Mouse (Mus musculus) G1E (cell line): ENCODE results near the gene Jmjd1c. TPM values are rescaled to one million over a fixed set of nuclear protein-coding genes. Genes with fewer than 3 reads are reported as not detected.

Source experiments
- ATAC-seq: 2 replicates; pipeline ENCODE4 v1.8.0; 2016; ENCODE audit warnings: mild to moderate bottlenecking; ENCODE audit not compliant: insufficient number of reproducible peaks, poor library complexity, low FRiP score, severe bottlenecking; ENCODE audit errors: extremely low read depth
- DNase-seq: peaks from one replicate; pipeline ENCODE4 v3.0.0; 2012; ENCODE audit warnings: low spot score
- H3K27me3 ChIP-seq: 2 replicates; pipeline ENCODE4 v1.6.1; 2012; ENCODE audit warnings: mild to moderate bottlenecking, low read length, inconsistent platforms; ENCODE audit not compliant: insufficient read depth
- H3K36me3 ChIP-seq: replicated peaks from 2 replicates; pipeline ENCODE3; 2012; ENCODE audit warnings: mild to moderate bottlenecking, inconsistent platforms
- H3K4me1 ChIP-seq: 2 replicates; pipeline ENCODE4 v1.6.1; 2012; ENCODE audit warnings: low read depth, low read length, inconsistent platforms, mixed read lengths; ENCODE audit not compliant: insufficient read depth
- H3K4me3 ChIP-seq: 2 replicates; pipeline ENCODE4 v1.5.1; 2012; ENCODE audit warnings: low read depth, mild to moderate bottlenecking, inconsistent platforms, low read length, moderate library complexity, mixed read lengths
- H3K9me3 ChIP-seq: replicated peaks from 2 replicates; pipeline ENCODE4 v1.6.1; 2012; ENCODE audit warnings: inconsistent platforms
- CTCF ChIP-seq: IDR thresholded peaks from 2 replicates; pipeline ENCODE4 v1.5.1; 2012; ENCODE audit warnings: low read depth, low read length, inconsistent platforms, mixed read lengths
- GATA1 ChIP-seq: IDR thresholded peaks from 2 replicates; pipeline ENCODE4 v1.6.1; 2012; ENCODE audit warnings: borderline replicate concordance, low read length, inconsistent platforms, mixed read lengths
- GATA2 ChIP-seq: IDR thresholded peaks from 2 replicates; pipeline ENCODE4 v1.6.1; 2012; ENCODE audit warnings: low read depth, low read length, inconsistent platforms, borderline replicate concordance
- POLR2AphosphoS5 ChIP-seq: IDR thresholded peaks from 2 replicates; pipeline ENCODE4 v1.6.1; 2012; ENCODE audit warnings: low read depth, low read length, inconsistent platforms; ENCODE audit not compliant: insufficient replicate concordance
- TAL1 ChIP-seq: conservative IDR thresholded peaks from 2 replicates; pipeline ENCODE4 v1.6.1; 2012; ENCODE audit warnings: low read depth, low read length, inconsistent platforms, mixed read lengths
- polyA plus RNA-seq: library from polyadenylated mRNA; stranded (reverse); fragments of >175 nt; gene quantifications from 2 replicates; pipeline ENCODE4 v1.2.3, GENCODE M21; 2012
- total RNA-seq, 2 experiments: library from RNA; stranded (forward) in 1 of 2; stranded (reverse) in 1 of 2; fragments of 200-1000 nt in 1 of 2; fragments of >200 nt in 1 of 2; fragmentation: Nextera tagmentation in 1 of 2; gene quantifications; 2 replicates each; pipeline ENCODE4 v1.2.3; 2014 to 2017

Gene Jmjd1c
- total and polyA plus RNA-seq, 3 experiments: 9.1 to 184 (median 102) TPM

DNA sequence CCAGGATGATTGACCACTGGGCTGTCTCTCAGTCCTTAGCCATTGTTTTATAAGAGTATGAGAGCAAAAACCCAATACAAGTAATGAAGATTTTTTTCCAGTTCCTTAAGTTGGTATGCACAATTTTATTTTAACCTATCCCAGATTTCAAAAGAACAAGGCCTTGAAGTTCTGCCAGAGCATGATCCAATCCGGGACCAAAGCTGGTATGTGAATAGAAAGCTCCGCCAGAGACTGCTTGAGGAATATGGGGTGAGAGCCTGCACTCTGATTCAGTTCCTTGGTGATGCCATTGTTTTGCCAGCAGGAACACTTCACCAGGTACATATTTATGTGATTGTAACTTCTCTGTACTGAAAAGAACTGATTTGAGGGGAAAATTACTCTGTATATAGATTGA lies 153.6 kb downstream of the Jmjd1c start:
- Histone ChIP-seq H3K4me1 (peaks cover 6% of the 10 kb centered on the region), H3K36me3 (peaks cover 98% of the 10 kb centered on the region), H3K4me3 (no peak overlapping the region), H3K27me3 (no peaks in the 10 kb centered on the region), H3K9me3 (no peaks in the 10 kb centered on the region)
- ATAC-seq: no peak
- no peak for TF ChIP-seq CTCF
- TF ChIP-seq GATA2: no peak
- no peak for TF ChIP-seq TAL1
- TF ChIP-seq POLR2AphosphoS5: no peak
- no peak for TF ChIP-seq GATA1
- no peak for DNase-seq

DNA sequence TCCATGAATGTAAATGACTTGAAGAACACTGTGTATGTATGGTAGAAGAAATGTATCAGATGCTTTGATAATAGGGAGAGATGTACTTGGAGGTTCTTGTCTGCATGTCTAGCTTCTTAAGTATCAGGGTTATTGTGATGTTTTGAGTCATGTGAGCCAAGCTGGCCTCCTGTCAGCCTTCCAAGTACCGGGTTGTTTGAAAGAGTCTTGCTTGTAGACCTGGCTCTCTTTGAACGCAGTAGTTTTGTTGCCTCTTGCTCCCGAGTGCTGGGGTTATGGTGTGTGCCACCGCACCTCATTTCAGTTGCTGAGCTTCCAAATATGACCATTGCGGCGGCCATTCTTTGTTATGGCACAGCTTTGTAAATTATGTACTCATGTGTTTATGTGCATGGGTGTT lies 154.9 kb downstream of the Jmjd1c start:
- ATAC-seq: no peak

GRCm38 (mm10) chr10:67252353-67252752 lies 156.4 kb downstream of the Jmjd1c start:
- H3K4me3 ChIP-seq: no peak overlapping the region
- H3K27me3 ChIP-seq: no peaks in the 10 kb centered on the region
- H3K36me3 ChIP-seq: peaks cover 98% of the 10 kb centered on the region
- no peaks in the 10 kb centered on the region for H3K9me3 ChIP-seq
- TF ChIP-seq GATA1 (no peak), POLR2AphosphoS5 (no peak), CTCF (no peak), GATA2 (no peak), TAL1 (no peak)
- H3K4me1 ChIP-seq: peaks cover 6% of the 10 kb centered on the region
- no peak for ATAC-seq
- DNase-seq: no peak

More for the DNA sequence above, 154.9 kb downstream of the Jmjd1c start:
- peaks cover 6% of the 10 kb centered on the region for H3K4me1 ChIP-seq
- TF ChIP-seq TAL1 (no peak), GATA2 (no peak), POLR2AphosphoS5 (no peak), CTCF (no peak), GATA1 (no peak)
- DNase-seq: no peak
- no peaks in the 10 kb centered on the region for H3K9me3 ChIP-seq
- no peak overlapping the region for H3K4me3 ChIP-seq
- no peaks in the 10 kb centered on the region for H3K27me3 ChIP-seq
- H3K36me3 ChIP-seq: peaks cover 99% of the 10 kb centered on the region

DNA sequence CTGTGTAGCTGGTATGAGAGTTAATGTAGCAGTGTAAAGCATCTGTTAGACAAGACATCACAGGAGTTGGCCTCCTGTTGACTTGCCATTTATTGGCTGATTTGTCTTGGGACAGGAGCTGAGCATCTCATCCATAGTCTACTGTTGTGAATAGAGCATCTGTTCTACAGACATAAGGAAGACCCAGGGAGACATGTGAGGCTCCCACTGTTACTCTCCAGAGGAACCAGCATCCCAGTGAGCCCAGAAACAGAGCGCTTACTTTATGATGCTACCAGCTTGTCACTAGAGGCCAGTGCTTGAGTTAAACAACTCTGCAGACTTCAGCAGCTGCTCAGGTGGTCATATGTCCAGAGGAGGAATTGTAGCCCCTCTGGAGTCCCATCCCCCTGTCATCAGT lies 157.2 kb downstream of the Jmjd1c start:
- no peaks in the 10 kb centered on the region for H3K9me3 ChIP-seq
- peaks cover 6% of the 10 kb centered on the region for H3K4me1 ChIP-seq
- H3K27me3 ChIP-seq: no peaks in the 10 kb centered on the region
- ATAC-seq (no peak), DNase-seq (no peak)
- TF ChIP-seq CTCF (no peak), GATA2 (no peak), GATA1 (no peak), TAL1 (no peak)
- no peak overlapping the region for H3K4me3 ChIP-seq
- H3K36me3 ChIP-seq: peaks cover 96% of the 10 kb centered on the region

DNA sequence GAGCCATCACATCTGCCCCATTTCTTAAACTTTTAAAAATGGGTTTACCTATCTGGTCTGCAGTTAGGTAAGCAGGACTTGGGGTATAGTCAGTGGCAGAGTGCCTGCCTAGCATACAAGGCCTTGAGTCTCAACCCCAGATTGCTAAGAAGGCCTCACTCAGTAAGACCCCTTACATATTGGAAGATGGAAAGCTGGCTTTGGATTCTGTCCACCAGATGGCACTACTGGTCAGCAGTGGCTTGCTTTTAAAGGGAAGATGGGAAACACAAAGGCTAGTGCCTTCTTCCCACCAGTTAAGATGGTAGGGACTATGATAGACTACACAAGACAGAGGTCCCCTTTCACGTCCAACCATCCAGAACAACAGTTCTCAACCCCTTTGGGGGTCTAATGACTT lies 168.9 kb downstream of the Jmjd1c start:
- Histone ChIP-seq H3K27me3 (no peaks in the 10 kb centered on the region), H3K36me3 (peaks cover 48% of the 10 kb centered on the region), H3K9me3 (no peaks in the 10 kb centered on the region), H3K4me1 (peaks cover 15% of the 10 kb centered on the region), H3K4me3 (no peak overlapping the region)
- peak; percentile 16 for DNase-seq
- peak; percentile 34; the same call in 1 of the 2 replicates for ATAC-seq
- peak; percentile 70 for TF ChIP-seq CTCF
- TF ChIP-seq GATA1: no peak

DNA sequence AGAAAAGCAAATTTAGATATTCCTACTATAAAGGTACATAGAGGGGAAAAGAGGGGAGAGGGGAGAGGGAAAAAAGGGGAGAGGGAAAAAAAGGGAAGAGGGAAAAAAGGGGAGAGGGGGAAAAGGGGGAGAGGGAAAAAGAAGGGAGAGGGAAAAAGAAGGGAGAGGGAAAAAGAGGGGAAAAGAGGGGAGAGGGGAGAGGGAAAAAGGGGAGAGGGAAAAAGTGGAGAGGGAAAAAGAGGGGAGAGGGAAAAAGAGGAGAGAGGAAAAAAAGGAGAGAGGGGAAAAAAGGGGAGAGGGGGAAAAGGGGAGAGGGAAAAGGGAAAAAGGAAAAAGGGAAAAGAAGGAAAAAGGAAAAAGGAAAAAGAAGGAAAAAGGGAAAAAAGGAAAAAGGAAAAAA lies 180.0 kb downstream of the Jmjd1c start:
- no peak for DNase-seq
- no peaks in the 10 kb centered on the region for H3K27me3 ChIP-seq
- ATAC-seq: no peak

DNA sequence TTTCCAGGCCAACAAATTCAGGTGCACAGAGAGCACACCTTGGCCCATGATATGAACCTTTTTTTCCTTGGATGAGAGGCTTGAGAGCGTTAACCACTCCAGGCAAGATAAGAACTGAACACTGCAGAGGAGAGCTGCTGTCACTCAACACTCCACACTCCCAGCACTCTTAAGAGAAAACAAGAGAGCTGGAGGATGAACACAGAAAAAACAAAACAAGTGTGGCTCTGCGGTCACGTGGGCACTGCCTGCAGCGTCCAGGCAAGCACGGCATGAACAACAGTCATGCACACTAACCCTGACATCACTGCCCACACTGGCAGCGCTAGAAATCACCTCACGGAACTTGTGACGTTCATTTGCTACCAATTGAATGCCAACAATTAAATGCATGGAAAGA lies 185.9 kb downstream of the Jmjd1c start:
- H3K27me3 ChIP-seq: no peaks in the 10 kb centered on the region
- H3K4me3 ChIP-seq: peak overlapping the region; percentile 65; the same call in 1 of the 2 replicates
- peaks cover 60% of the 10 kb centered on the region for H3K4me1 ChIP-seq
- DNase-seq (no peak), ATAC-seq (peak; percentile 56; the same call in 1 of the 2 replicates)
- no peaks in the 10 kb centered on the region for H3K9me3 ChIP-seq
- peaks cover 48% of the 10 kb centered on the region for H3K36me3 ChIP-seq
- TF ChIP-seq POLR2AphosphoS5: no peak
- TF ChIP-seq TAL1: no peak
- TF ChIP-seq CTCF: no peak
- TF ChIP-seq GATA2: no peak
- TF ChIP-seq GATA1: no peak

More for the DNA sequence above, 180.0 kb downstream of the Jmjd1c start:
- H3K9me3 ChIP-seq: no peaks in the 10 kb centered on the region
- TF ChIP-seq GATA1 (no peak), TAL1 (no peak), CTCF (no peak), POLR2AphosphoS5 (no peak), GATA2 (no peak)
- H3K4me1 ChIP-seq: peaks cover 43% of the 10 kb centered on the region
- H3K36me3 ChIP-seq: peaks cover 71% of the 10 kb centered on the region
- H3K4me3 ChIP-seq: no peak overlapping the region
